Mouse (Mus musculus) left cerebral cortex, postnatal 36 days (tissue): ENCODE measurements around the gene Slc2a13. TPM values are rescaled to one million over a fixed set of nuclear protein-coding genes. Genes with fewer than 3 reads are reported as not detected.

Experiments used
- DNase-seq, 2 experiments: peaks; one replicate each; pipeline ENCODE4 v3.0.0; 2021 to 2022; ENCODE audit warnings: low spot score in 2 of 2, mixed read lengths in 1 of 2
- intact Hi-C: fragments of 180-260 bp; cut with DNase I; formaldehyde crosslinking; loops from one replicate; pipeline ENCODE4 v1.15.1; 2025
- total RNA-seq, 2 experiments: library from RNA; stranded (reverse); gene quantifications; 2 replicates each; pipeline ENCODE4 v1.2.3; 2021

Gene Slc2a13
- total RNA-seq, 2 experiments from 2014 or later, result 104 to 105 TPM

DNA sequence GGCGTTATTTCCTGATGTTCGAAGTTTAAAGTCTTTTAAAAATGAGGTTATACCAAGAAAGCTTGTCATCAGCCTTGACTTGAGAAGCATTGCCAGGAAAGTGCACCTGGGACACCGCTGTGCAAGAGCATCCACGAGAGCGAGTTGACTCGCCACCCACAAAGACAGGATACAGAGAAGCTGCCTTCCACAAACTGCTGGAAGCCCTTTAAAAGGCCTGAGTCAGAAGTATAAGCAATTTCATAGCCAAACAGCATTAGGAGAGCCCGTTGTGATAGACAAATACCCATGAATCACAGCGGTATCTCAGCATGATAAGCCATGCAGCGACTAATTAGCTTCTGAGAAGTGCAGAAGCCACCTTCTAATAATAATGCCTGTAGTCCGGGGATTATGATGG is 48.6 kb downstream of the Slc2a13 start:
- intact Hi-C loops, result no loop called here
- no peak for DNase-seq

DNA sequence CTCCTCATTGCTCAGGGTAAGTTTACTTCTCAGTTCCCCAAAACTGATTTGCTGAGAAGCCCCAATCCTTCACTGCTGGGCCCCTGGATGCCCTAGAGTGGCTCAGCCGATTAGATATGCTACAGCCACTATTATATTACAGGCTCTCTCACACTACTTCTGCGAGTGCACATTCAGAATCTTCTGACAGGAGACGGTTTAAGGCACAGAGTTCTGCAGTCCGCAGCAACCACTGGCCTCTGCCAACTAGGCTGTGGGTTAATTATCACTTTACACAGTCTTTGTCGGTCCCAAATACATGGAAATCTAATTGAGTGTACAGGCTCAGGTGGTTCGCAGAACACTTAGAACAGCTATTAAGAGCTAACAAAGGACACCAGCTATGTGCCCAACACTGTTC is 69.8 kb downstream of the Slc2a13 start:
- DNase-seq, result no peak
- intact Hi-C loops, result no loop called here

DNA sequence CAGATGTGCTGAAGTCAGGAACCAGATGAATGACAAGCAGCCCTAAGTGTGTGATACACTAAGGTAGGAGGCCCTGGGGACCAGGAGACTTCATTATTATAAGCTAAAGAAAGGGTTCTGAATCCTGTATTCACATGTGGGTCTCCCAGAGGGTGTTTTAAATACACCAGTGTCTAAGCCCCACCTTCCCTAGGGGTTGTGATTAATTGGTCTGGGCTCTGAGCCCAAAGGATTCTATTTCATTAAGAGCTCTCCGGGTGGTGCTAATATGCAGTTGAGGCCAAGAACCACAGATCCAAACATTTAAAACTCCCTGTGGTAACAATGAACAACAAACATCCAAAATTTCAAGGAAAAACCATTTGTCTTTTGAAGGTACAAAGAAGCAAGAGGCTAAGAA is 70.4 kb downstream of the Slc2a13 start:
- DNase-seq, result no peak
- intact Hi-C loops, result no loop called here

- intact Hi-C loops, result no loop called here
Observed at GRCm38 (mm10) chr15:91502235-91502634, 70.8 kb downstream of the Slc2a13 start.

GRCm38 (mm10) chr15:91495014-91495413 is 78.0 kb downstream of the Slc2a13 start:
- DNase-seq, result no peak
- intact Hi-C loops, result no loop called here

More at GRCm38 (mm10) chr15:91502235-91502634, 70.8 kb downstream of the Slc2a13 start:
- DNase-seq, result no peak

GRCm38 (mm10) chr15:91479924-91480615 is 93.0 kb downstream of the Slc2a13 start:
- intact Hi-C loops, result loop anchor here (10.0 kb wide), 1 partner anchor 275 kb away; no protein-coding TSS in a partner anchor
- no peak for DNase-seq

GRCm38 (mm10) chr15:91477766-91478165 is 95.3 kb downstream of the Slc2a13 start:
- intact Hi-C loops, result loop anchor here (2.0 to 10.0 kb wide), 2 partner anchors 97 to 277 kb away; no protein-coding TSS in a partner anchor
- DNase-seq, result peak in 1 of 2 experiments; percentile 31

GRCm38 (mm10) chr15:91473690-91474409 is 99.2 kb downstream of the Slc2a13 start:
- no peak for DNase-seq
- intact Hi-C loops, result loop anchor here (10.0 kb wide), 1 partner anchor 281 kb away; no protein-coding TSS in a partner anchor

- intact Hi-C loops, result no loop called here
- DNase-seq, result no peak
Observed at GRCm38 (mm10) chr15:91465331-91465730, 107.7 kb downstream of the Slc2a13 start.

GRCm38 (mm10) chr15:91463857-91464435 is 109.1 kb downstream of the Slc2a13 start:
- intact Hi-C loops, result loop anchor here (5.0 kb wide), 1 partner anchor 162 kb away; no protein-coding TSS in a partner anchor
- DNase-seq, result no peak

- intact Hi-C loops, result loop anchor here (5.0 kb wide), 1 partner anchor 161 kb away; no protein-coding TSS in a partner anchor
Observed at GRCm38 (mm10) chr15:91463026-91463661, 109.9 kb downstream of the Slc2a13 start.

GRCm38 (mm10) chr15:91461940-91462339 is 111.1 kb downstream of the Slc2a13 start:
- no peak for DNase-seq
- intact Hi-C loops, result loop anchor here (5.0 kb wide), 1 partner anchor 160 kb away; no protein-coding TSS in a partner anchor

More at GRCm38 (mm10) chr15:91463026-91463661, 109.9 kb downstream of the Slc2a13 start:
- DNase-seq, result peak; percentile 32 to 48

DNA sequence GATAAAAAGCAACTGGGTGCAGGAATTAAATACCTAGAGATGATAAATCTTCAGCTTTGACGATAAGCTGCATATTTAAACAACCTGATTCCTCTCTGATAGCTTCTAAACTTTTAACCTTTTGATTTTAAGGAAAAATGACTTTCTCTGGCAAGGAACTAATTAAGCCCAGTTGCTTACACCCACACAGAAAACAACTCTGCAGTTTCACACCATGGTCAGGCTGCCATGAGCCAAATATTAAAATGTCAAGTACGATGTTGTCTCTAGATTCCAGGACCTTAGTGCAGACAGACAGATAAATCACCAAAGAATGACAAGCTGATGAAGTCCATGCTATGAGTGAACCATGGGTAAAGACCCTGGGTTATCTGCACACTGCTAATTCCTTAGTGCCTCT is 115.9 kb downstream of the Slc2a13 start:
- DNase-seq, result no peak
- intact Hi-C loops, result no loop called here

- intact Hi-C loops, result loop anchor here (10.0 kb wide), 1 partner anchor 71 kb away; no protein-coding TSS in a partner anchor
- DNase-seq, result peak; percentile 60 to 67
Observed at GRCm38 (mm10) chr15:91445399-91445798, 127.7 kb downstream of the Slc2a13 start.

DNA sequence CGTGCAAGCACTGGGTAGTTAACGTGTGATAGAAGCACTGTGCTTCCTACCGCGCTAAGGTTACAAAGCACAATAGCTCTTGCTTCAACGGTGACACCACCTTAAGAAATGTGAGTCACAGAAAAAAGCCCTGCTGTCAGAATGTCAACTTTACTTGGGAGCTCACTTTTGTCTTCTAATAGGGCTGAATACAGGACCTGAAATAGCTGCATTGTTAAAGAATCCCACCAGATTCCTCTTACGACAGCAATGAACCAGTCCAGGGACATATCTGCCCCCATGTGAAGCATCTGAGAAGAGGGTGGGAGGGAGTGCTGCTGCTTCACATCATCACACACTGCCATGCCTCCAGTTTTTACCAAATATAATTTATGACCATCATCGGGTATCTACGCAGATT is 129.6 kb downstream of the Slc2a13 start:
- intact Hi-C loops, result loop anchor here (10.0 kb wide), 1 partner anchor 69 kb away; no protein-coding TSS in a partner anchor
- DNase-seq, result no peak

- DNase-seq, result peak; percentile 42 to 52
Observed at GRCm38 (mm10) chr15:91439883-91440282, 133.2 kb downstream of the Slc2a13 start.

DNA sequence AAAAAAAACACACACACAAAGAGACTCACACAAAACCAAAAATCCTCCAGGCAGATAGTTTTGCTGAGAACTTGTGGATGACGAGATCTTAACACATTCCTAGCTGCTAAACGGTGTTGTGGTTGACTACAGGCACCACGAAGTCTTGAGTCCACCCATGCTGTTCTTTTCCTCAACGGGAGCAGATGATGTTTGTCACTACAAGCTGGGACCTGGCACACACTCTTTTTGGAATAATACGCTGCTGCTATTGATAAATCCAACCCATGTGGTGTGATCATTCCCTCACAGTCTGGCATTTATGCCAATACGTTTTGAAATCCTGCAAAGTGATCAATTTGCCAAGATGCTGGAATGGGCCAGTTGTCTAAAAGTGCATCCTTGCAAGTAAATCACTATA is 147.6 kb downstream of the Slc2a13 start:
- intact Hi-C loops, result no loop called here
- DNase-seq, result no peak

More at GRCm38 (mm10) chr15:91439883-91440282, 133.2 kb downstream of the Slc2a13 start:
- intact Hi-C loops, result loop anchor here (10.0 kb wide), 1 partner anchor 65 kb away; no protein-coding TSS in a partner anchor

GRCm38 (mm10) chr15:91406979-91407378 is 166.1 kb downstream of the Slc2a13 start:
- no peak for DNase-seq
- intact Hi-C loops, result no loop called here

DNA sequence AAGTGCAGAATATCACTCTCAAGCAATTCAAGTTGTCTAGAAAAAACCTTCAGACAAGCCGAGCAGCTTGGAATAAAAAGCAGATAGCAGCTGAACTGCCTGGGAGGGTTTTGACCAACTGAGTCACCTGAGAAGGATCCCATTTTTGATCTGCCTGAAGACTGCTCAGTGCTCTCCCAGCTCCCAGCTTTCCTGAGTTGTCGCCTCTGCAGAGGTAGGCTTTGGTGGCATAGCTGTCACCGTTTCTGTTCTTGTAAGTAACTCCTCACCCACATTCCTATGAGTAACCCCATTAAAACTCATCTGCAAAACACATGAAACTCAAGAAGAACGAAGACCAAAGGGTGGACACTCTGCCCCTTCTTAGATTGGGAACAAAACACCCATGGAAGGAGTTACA is 177.9 kb downstream of the Slc2a13 start:
- intact Hi-C loops, result no loop called here
- no peak for DNase-seq
